Mouse (Mus musculus): ENCODE results near the gene Necap2.

GRCm38 (mm10) chr4:141101291-141101690 is 23.1 kb upstream of the Necap2 start:
- no peak for TF ChIP-seq MAX (IDR thresholded peaks at IDR 0.05; ENCODE audit: low read depth)
- no peak for TF ChIP-seq USF1 (IDR thresholded peaks at IDR 0.05; ENCODE audit: low read depth)
- no peak for TF ChIP-seq MYOD1 (IDR thresholded peaks at IDR 0.05; ENCODE audit: control insufficient read depth in 1 of 3, insufficient read length in 2 of 3, low read depth in 2 of 3)
- no peak for TF ChIP-seq MYOG (IDR thresholded peaks at IDR 0.05; ENCODE audit: control insufficient read depth in 1 of 3, insufficient read depth in 1 of 3, insufficient read length in 2 of 3, low read depth in 2 of 3)
- no peak for TF ChIP-seq SRF (IDR thresholded peaks at IDR 0.05; ENCODE audit: control insufficient read depth, insufficient read length, low read depth)
